Mouse (Mus musculus): ENCODE results near the gene Nr1d1. TPM values are rescaled to one million over a fixed set of nuclear protein-coding genes. Genes with fewer than 3 reads are reported as not detected.
"Not testable (repeated sequence)": the region's sequence is repeated elsewhere in the genome, so short reads cannot be mapped to it uniquely, and the experiment has no call there.

Gene Nr1d1
- polyA plus RNA-seq, 1 experiment: 213 TPM

DNA sequence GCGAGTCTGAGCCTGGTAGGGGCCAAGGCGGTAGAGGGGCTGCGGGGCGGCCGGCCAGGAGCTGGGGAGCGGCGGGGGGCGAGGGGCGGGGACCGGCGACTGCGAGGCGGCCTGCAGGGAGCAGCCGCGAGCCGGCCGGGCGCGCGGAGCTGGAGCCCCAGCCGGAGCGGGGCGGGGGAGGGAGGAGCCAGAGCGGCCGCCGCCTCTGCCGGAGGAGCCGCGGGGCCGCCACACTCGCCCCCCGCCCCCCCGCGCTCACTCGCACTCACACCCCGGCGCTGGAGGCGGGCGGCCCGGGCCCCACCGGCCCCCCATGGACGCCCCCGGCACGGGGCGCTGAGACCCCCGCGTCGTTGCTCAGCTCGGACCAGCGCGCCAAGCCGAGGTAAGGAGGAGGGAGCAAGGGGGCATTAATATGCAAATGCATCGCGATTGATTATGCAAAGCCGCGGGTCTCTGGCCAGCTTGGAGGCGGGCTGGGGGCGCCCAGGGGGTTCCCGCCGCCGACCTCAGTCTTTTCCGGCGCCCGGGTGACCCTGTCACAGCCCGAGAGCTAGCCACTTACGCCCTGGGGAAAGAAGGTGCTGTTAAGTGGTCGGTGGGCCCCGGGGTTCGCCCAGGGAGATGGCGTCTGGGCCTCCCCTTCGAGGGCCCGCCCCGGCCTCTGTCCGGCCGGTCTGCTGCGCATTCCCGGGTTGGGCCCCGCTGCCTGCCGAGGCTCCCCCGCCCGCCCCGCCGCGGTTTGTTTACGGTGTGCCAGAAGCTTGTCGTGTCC, 33.3 kb downstream of the Nr1d1 start:
- peak overlapping the region; percentile 80 for H3K4me3 ChIP-seq (replicated peaks; ENCODE audit: extremely low read depth, low read depth, low read length)
- H3K4me1 ChIP-seq (ENCODE audit: control insufficient read depth, insufficient read depth, low read length): peaks cover 32% of the 10 kb centered on the region
- WGBS: 1% methylated on average over 62 of the region's 86 CpGs
- peak; percentile 88 for DNase-seq
- TF ChIP-seq CTCF (IDR thresholded peaks at IDR 0.05; ENCODE audit: insufficient read depth, low read length) (no peak), POLR2A (IDR thresholded peaks at IDR 0.05; ENCODE audit: borderline replicate concordance, extremely low read depth, low read depth, low read length) (0 out of 2 replicates have a peak, but pooled peaks have one; percentile 12)

GRCm38 (mm10) chr11:98741051-98741620, 34.0 kb downstream of the Nr1d1 start:
- DNase-seq: no peak

DNA sequence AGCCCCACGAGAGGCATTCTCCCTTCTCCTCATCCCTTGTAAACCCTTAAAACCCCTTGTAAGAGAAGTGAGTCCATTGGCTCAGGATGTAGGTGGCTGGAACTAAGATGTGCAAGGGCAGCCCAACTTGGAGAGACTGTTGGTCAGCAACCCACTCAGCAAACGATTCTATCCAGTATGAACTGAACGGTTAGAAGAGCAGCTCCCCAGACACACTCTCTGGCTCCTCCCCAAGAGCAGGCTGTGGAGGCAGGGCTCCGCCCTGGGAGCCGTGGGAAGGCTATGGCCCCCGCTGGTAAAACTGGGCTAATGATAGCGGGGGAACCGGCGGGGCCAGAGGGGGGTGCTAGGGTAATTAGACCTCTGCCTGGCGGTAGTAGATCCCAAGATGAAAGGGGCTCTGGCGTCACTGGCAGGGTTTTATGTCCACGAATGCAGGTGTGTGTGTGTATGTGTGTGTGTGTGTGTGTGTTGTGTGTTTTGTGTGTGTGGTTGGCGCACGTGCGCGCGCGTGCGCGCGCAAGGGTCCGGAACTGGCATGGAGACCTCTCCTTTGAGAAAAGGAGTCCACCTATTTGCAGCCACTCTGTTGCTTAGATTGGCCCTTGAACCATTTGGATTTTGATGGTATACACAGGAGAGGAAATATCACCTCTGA, 34.6 kb downstream of the Nr1d1 start, which contains the start of gene Thra:
Thra (plus strand) TSS at position 246 of the 658 bp plus-strand sequence.
- TF ChIP-seq POLR2A (IDR thresholded peaks at IDR 0.05; ENCODE audit: borderline replicate concordance, extremely low read depth, low read depth, low read length) (peak; percentile 5; the same call in 1 of the 2 replicates), CTCF (IDR thresholded peaks at IDR 0.05; ENCODE audit: insufficient read depth, low read length) (no peak)
- Histone ChIP-seq H3K4me3 (replicated peaks; ENCODE audit: extremely low read depth, low read depth, low read length) (peak within 1 kb of the TSS; percentile 80), H3K4me1 (ENCODE audit: control insufficient read depth, insufficient read depth, low read length) (peaks cover 26% of the 10 kb centered on the region)
- under 1% methylated on average over 22 of the region's 22 CpGs for WGBS
- peak; percentile 56 for DNase-seq

More at GRCm38 (mm10) chr11:98741051-98741620, 34.0 kb downstream of the Nr1d1 start:
- no peak for TF ChIP-seq CTCF (IDR thresholded peaks at IDR 0.05; ENCODE audit: insufficient read depth, low read length)
- TF ChIP-seq POLR2A (IDR thresholded peaks at IDR 0.05; ENCODE audit: borderline replicate concordance, extremely low read depth, low read depth, low read length): no peak
- WGBS: under 1% methylated on average over 17 of the region's 17 CpGs
- peaks cover 26% of the 10 kb centered on the region for H3K4me1 ChIP-seq (ENCODE audit: control insufficient read depth, insufficient read depth, low read length)
- peak overlapping the region; percentile 80 for H3K4me3 ChIP-seq (replicated peaks; ENCODE audit: extremely low read depth, low read depth, low read length)

DNA sequence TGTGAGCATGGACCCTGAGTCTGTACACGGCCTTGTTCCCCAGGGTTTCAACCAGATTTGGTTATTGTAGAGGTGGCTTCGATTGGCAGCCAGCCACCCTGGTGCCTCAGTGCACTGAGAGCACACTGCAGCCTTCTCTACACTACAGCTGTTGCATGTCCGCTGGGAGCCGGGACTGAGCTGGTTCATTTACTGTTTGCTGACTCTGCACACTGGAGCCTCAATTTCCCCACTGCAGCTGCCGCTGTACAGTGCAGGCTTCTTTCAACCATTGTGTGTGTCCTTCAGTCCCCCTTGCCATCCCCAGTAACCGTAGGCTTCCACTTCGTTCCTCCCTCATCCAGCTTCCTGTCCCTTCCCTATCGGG, 35.1 kb downstream of the Nr1d1 start:
- DNase-seq: no peak
- 24% methylated on average over 8 of the region's 8 CpGs for WGBS
- TF ChIP-seq CTCF (IDR thresholded peaks at IDR 0.05; ENCODE audit: insufficient read depth, low read length): no peak
- TF ChIP-seq POLR2A (IDR thresholded peaks at IDR 0.05; ENCODE audit: borderline replicate concordance, extremely low read depth, low read depth, low read length): no peak
- Histone ChIP-seq H3K4me1 (ENCODE audit: control insufficient read depth, insufficient read depth, low read length) (peaks cover 26% of the 10 kb centered on the region), H3K4me3 (replicated peaks; ENCODE audit: extremely low read depth, low read depth, low read length) (peak overlapping the region; percentile 35)

DNA sequence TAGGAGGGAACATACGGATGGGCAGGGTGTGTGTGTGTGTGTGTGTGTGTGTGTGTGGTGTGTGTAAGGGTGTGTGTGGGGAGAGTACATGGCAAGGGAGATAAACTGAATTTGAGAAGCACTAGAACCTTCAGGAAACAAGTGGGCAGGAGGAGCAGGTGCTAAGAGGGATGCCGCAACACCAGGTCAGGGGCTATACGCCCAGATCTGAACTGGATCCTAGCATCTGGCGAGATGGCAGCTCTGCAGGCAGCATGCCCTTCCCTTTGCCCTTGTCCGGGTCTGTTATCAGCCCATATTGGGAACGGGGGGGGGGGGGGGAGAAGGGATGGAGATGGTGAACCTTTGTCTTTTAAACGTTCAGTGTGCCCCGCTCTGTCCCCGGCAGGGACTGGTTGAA, 36.2 kb downstream of the Nr1d1 start:
- WGBS: 72% methylated on average over 9 of the region's 9 CpGs
- peaks cover 20% of the 10 kb centered on the region for H3K4me1 ChIP-seq (ENCODE audit: control insufficient read depth, insufficient read depth, low read length)
- TF ChIP-seq CTCF (IDR thresholded peaks at IDR 0.05; ENCODE audit: insufficient read depth, low read length): no peak
- H3K4me3 ChIP-seq (replicated peaks; ENCODE audit: extremely low read depth, low read depth, low read length): no peak overlapping the region
- no peak for DNase-seq

- Histone ChIP-seq H3K4me1 (ENCODE audit: control insufficient read depth, insufficient read depth, low read length) (peaks cover 15% of the 10 kb centered on the region), H3K4me3 (replicated peaks; ENCODE audit: extremely low read depth, low read depth, low read length) (no peak overlapping the region)
- TF ChIP-seq CTCF (IDR thresholded peaks at IDR 0.05; ENCODE audit: insufficient read depth, low read length) (no peak), POLR2A (IDR thresholded peaks at IDR 0.05; ENCODE audit: borderline replicate concordance, extremely low read depth, low read depth, low read length) (no peak)
- 62% methylated on average over 4 of the region's 4 CpGs for WGBS
- no peak for DNase-seq
Measured at GRCm38 (mm10) chr11:98738428-98738911, 36.7 kb downstream of the Nr1d1 start.

DNA sequence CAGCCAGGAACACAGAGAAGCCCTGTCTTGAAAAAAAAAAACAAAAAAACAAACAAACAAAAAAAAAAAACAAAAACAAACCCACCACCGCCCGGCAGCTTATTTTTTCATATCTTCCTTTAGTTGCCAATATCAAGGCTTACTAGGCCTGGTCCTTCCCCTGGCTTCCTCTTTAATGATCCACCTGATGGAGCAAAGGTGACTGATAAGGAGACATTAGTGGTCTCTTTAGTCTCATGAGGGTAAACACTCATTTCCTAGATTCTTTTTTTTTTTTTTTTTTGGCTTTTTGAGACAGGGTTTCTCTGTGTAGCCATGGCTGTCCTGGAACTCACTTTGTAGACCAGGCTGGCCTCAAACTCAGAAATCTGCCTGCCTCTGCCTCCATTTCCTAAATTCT, 37.9 kb downstream of the Nr1d1 start:
- 81% methylated on average over 2 of the region's 2 CpGs for WGBS
- not testable (repeated sequence) for DNase-seq; H3K4me3 ChIP-seq (replicated peaks; ENCODE audit: extremely low read depth, low read depth, low read length); H3K4me1 ChIP-seq (ENCODE audit: control insufficient read depth, insufficient read depth, low read length)

DNA sequence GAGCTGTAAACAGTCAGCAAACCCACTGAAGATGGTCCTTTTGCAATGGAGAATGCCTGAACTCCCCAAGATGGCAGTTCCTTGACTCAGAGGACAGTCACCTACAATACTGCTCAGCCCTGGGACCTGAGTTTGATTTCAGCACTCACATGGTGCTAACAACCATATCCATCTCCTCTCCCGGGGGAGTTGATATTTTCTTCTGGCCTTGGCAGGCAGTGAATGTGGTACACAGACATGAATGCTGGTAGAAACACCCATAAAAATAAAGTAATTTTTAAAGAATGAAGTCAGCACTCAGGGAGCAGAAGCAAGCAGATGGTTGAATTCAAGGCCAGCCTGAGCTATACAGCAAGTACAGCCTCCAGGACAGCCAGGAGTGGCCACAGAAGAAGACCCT, 39.0 kb downstream of the Nr1d1 start:
- 77% methylated on average over 1 of the region's 1 CpGs for WGBS
- DNase-seq: no peak
- no peak overlapping the region for H3K4me3 ChIP-seq (replicated peaks; ENCODE audit: extremely low read depth, low read depth, low read length)
- peaks cover 8% of the 10 kb centered on the region for H3K4me1 ChIP-seq (ENCODE audit: control insufficient read depth, insufficient read depth, low read length)
- TF ChIP-seq CTCF (IDR thresholded peaks at IDR 0.05; ENCODE audit: insufficient read depth, low read length) (no peak), POLR2A (IDR thresholded peaks at IDR 0.05; ENCODE audit: borderline replicate concordance, extremely low read depth, low read depth, low read length) (no peak)

DNA sequence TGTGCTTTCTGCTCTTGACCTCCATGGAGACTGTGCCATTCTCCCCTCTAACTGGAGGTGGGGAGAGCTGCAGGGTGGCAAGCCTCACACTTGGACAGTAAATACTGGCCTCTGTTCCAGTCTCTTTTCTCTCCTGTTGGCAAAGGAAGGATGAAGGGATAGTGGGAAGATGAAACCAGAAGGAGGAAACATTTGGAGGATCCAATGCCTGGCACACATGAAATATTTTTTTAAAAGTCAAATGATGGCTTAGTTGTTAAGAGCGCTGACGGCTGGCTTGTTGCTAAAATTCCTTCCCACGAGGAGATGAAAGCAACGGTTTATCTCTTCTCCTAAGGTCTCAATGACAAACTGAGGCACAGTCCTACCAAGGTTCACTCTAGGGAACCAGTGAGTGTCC, 40.0 kb downstream of the Nr1d1 start:
- H3K4me1 ChIP-seq (ENCODE audit: control insufficient read depth, insufficient read depth, low read length): peaks cover 2% of the 10 kb centered on the region
- H3K4me3 ChIP-seq (replicated peaks; ENCODE audit: extremely low read depth, low read depth, low read length): no peak overlapping the region
- no peak for TF ChIP-seq CTCF (IDR thresholded peaks at IDR 0.05; ENCODE audit: insufficient read depth, low read length)
- no peak for TF ChIP-seq POLR2A (IDR thresholded peaks at IDR 0.05; ENCODE audit: borderline replicate concordance, extremely low read depth, low read depth, low read length)
- no peak for DNase-seq
- WGBS: 93% methylated on average over 4 of the region's 4 CpGs
